Mouse (Mus musculus) hindbrain, embryonic 14.5 days (tissue): ENCODE data around the gene Dnal1. TPM values are rescaled to one million over a fixed set of nuclear protein-coding genes. Genes with fewer than 3 reads are reported as not detected.

Experiments
- ATAC-seq: fragments of 200-750 bp; cut with Nextera tagmentation; 2 replicates; pipeline ENCODE4 v1.8.0; 2017; ENCODE audit warnings: moderate number of reproducible peaks, mild to moderate bottlenecking, moderate TSS enrichment, moderate library complexity; ENCODE audit not compliant: low FRiP score
- DNase-seq: peaks from one replicate; pipeline ENCODE4 v3.0.0-alpha.2; 2015; ENCODE audit warnings: low spot score
- H3K27ac ChIP-seq: fragments of 300-500 bp; sonication (generic); 2 replicates; pipeline ENCODE4 v1.5.1; 2014; ENCODE audit warnings: mild to moderate bottlenecking, moderate library complexity
- H3K27me3 ChIP-seq: fragments of 300-500 bp; sonication (generic); 2 replicates; pipeline ENCODE4 v1.6.1; 2014; ENCODE audit warnings: mild to moderate bottlenecking, low read length, mixed read lengths; ENCODE audit not compliant: control insufficient read depth, insufficient read depth
- H3K36me3 ChIP-seq: fragments of 300-500 bp; sonication (generic); replicated peaks from 2 replicates; pipeline ENCODE4 v1.6.1; 2014; ENCODE audit not compliant: control insufficient read depth, insufficient read depth
- H3K4me1 ChIP-seq: fragments of 300-500 bp; sonication (generic); replicated peaks from 2 replicates; pipeline ENCODE4 v1.6.1; 2014; ENCODE audit warnings: antibody characterized with exemption, low read length, mixed read lengths; ENCODE audit not compliant: control insufficient read depth, insufficient read depth
- H3K4me2 ChIP-seq: fragments of 300-500 bp; sonication (generic); replicated peaks from 2 replicates; pipeline ENCODE4 v1.6.1; 2014; ENCODE audit warnings: mild to moderate bottlenecking, moderate library complexity
- H3K4me3 ChIP-seq: fragments of 300-500 bp; sonication (generic); replicated peaks from 2 replicates; pipeline ENCODE4 v1.5.1; 2014; ENCODE audit warnings: mild to moderate bottlenecking, low read length
- H3K9ac ChIP-seq: fragments of 300-500 bp; sonication (generic); 2 replicates; pipeline ENCODE4 v1.6.1; 2014
- H3K9me3 ChIP-seq: fragments of 300-500 bp; sonication (generic); 2 replicates; pipeline ENCODE4 v1.6.1; 2016; ENCODE audit warnings: low read length; ENCODE audit not compliant: control insufficient read depth
- WGBS: fragments of 180-500 bp; shearing (Covaris S2); extraction: QIAGEN DNeasy Blood & Tissue Kit; methylation state at CpG from one replicate; pipeline ENCODE4 v1.1.7; 2014; 5-methylcytosine and 5-hydroxymethylcytosine counted together
- polyA plus RNA-seq: library from polyadenylated mRNA; unstranded; fragments of >200 nt; fragmentation: Nextera tagmentation; extraction: Ambion mirVana; gene quantifications from 2 replicates; pipeline ENCODE4 v1.2.1, GENCODE M21; 2014

Dnal1 gene
- polyA plus RNA-seq, 1 experiment from 2014 or later, result 6.3 TPM

DNA sequence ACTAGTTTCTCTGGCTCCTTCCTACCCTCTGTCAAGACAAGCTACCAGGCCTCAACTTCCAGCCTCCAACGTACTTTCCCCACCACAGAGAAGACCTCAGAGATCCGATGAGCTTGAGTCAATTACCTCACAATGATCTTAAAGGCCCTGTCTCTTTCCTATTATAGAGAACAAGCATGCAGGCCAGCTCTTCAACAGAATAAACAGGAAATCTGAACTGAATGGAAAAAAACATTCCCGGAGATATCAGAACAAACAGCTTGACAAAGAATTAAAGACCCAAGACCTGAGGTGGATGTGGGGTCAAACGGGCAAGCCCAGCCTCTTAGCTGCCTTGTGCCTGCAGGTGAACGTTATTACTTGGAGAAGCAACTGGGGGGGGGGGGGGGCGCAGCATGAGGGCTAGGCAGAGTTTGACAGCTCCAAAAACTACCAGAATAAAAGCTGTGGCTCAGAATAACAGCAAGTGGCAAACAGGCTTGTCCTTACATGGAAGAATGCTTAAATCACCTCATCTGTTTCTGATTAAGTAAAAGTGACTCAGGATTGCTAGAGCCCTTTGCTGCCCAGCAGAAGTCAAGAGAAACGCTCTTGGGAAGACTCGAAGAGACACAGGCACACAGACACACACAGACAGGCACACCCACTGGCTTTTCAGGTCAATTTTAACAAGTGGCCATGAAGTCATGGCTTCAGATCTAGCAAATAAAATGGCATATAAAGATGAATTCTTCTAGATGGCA lies 51.6 kb downstream of the Dnal1 start:
- Histone ChIP-seq H3K9me3 (no peaks in the 10 kb centered on the region), H3K9ac (no peak overlapping the region), H3K27me3 (no peaks in the 10 kb centered on the region), H3K4me3 (no peak overlapping the region), H3K36me3 (peaks cover 1% of the 10 kb centered on the region; the same call in 1 of the 2 replicates), H3K4me2 (no peak overlapping the region), H3K4me1 (no peaks in the 10 kb centered on the region), H3K27ac (no peak overlapping the region)
- DNase-seq (no peak), ATAC-seq (no peak)
- 75% methylated on average over 8 of the region's 8 CpGs for WGBS

DNA sequence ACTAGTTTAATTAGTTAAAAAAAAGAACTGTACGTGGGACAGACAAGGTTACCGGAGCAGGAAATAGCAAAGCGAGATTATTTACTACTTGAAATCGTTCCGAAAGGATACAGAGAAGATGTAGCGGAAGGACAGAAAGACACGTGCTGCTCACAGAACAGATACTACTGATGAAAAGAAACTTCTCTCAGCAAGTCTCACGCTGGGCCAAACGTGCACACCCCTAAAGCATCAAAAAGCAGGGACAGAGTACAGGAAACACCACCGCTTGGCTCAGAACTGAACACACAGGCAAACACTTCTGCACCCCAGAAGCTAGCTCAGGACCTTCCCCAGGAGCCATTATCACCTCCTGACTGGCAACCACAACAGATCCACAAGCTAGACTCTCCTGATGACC lies 56.4 kb downstream of the Dnal1 start:
- Histone ChIP-seq H3K4me2 (no peak overlapping the region), H3K27ac (no peak overlapping the region), H3K4me1 (peaks cover 10% of the 10 kb centered on the region), H3K9me3 (no peaks in the 10 kb centered on the region), H3K4me3 (no peak overlapping the region), H3K36me3 (peaks cover 27% of the 10 kb centered on the region), H3K9ac (no peak overlapping the region), H3K27me3 (no peaks in the 10 kb centered on the region)
- WGBS, result 92% methylated on average over 10 of the region's 10 CpGs
- DNase-seq (no peak), ATAC-seq (no peak)

DNA sequence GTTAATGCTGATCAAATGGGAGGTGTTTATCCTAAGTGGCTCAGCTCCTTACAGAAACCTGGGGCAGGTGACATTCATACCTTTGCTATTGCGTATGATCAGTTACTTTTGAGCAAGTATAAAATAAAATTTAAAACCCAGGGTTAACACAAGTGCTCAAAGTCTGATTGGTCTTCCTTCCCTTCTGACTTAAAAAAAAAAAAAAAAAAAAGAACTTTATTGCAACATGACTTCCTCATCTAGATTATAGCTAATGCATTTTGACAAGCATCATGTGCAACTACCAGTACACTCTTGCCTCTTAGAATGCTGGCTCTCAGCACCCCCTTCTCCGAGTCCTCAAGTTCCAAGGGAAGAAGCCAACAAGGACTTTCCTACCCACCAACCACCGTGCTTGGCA lies 58.0 kb downstream of the Dnal1 start:
- no peak overlapping the region for H3K9ac ChIP-seq
- no peaks in the 10 kb centered on the region for H3K9me3 ChIP-seq
- H3K27me3 ChIP-seq, result no peaks in the 10 kb centered on the region
- peaks cover 26% of the 10 kb centered on the region for H3K4me1 ChIP-seq
- no peak for ATAC-seq
- DNase-seq, result no peak
- H3K36me3 ChIP-seq, result peaks cover 27% of the 10 kb centered on the region
- H3K27ac ChIP-seq, result no peak overlapping the region
- no peak overlapping the region for H3K4me3 ChIP-seq
- no peak overlapping the region for H3K4me2 ChIP-seq
- 96% methylated on average over 3 of the region's 3 CpGs for WGBS

DNA sequence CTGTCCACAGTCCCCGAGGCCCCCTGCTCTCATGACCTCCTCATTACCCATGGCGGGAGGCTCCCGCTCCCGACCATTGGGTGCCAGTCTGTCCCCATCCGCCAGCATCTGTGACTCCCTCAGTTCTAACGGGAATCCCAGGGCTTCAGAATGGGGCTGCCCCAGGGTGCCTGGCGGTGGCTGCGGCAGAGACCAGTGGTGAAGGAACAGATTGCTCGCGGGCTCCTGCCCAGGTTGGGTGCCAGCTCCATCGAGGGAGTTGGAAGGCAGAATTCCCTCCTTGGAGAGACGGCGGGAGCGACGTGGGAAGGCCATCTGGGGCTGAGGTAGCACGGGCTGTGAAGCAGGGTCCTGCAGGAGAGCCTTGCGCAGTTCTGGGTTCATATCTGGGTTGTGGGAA lies 58.7 kb downstream of the Dnal1 start:
- Histone ChIP-seq H3K27me3 (no peaks in the 10 kb centered on the region), H3K9me3 (no peaks in the 10 kb centered on the region), H3K4me2 (no peak overlapping the region), H3K4me3 (no peak overlapping the region), H3K4me1 (peaks cover 32% of the 10 kb centered on the region), H3K9ac (no peak overlapping the region), H3K36me3 (peaks cover 27% of the 10 kb centered on the region), H3K27ac (no peak overlapping the region)
- 89% methylated on average over 17 of the region's 17 CpGs for WGBS
- no peak for ATAC-seq
- DNase-seq, result no peak

DNA sequence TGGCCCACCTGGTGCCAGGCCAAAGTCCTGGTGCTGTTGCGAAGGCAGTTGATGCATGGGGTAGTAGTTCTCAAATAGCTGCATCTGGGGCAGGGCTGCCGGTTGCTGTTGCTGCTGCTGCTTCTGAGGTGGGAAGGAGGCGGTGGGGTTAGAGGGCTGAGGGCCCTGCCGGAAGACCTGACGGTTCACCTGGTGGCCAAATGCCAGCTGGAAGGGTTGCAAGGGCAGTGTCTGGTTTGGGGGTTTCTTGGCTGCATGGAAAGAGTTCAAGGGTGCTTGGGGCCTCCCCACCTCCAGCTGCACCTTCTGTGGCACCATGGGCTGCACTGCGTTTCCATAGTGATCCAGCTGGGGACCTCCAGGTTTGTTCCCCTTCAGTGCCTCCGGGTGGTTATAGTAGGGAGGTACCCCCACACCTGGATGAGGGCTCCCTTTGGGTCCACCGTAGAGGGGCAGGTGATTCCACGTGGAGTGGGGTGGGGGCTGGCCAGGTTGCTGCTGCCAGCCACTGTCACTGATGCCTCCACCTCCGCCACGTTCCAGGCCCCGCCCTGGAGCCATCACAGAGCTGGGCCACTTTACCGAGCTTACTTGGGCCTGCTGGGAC lies 59.2 kb downstream of the Dnal1 start:
- H3K27ac ChIP-seq, result no peak overlapping the region
- DNase-seq, result no peak
- 92% methylated on average over 13 of the region's 13 CpGs for WGBS

DNA sequence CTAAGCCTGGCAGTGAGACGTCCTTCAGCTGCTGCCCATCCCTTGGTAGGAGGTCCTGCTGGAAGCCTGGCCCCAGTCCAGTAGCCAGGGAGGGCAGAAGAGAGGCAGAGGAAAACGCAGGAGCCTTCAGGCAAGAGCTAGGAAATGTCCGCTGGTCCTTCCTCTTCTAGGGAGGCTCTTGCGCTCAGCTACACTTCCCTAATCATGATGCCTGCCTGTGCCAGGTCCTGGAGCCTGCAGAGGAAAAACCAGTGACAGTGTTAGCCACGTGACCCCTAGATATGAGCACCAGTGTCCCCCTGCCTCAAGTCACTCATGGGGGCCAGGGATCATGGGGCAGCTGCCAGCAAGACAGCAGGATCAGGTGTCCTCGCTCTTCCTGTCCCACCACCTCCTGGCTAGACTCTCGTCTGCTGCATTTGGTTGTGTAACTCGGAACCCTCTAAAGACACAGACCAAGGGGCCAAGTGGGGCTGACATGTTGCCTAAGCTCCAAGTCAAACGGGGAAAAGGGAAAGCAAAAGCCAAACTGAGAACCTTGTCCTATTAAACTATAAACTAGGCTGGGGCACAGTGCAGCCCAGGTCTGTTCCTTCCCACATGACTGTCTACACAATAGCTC lies 60.1 kb downstream of the Dnal1 start:
- Histone ChIP-seq H3K27me3 (no peaks in the 10 kb centered on the region), H3K27ac (no peak overlapping the region), H3K4me1 (peaks cover 33% of the 10 kb centered on the region), H3K4me2 (no peak overlapping the region), H3K4me3 (no peak overlapping the region), H3K36me3 (peaks cover 27% of the 10 kb centered on the region), H3K9ac (no peak overlapping the region), H3K9me3 (no peaks in the 10 kb centered on the region)
- 84% methylated on average over 9 of the region's 9 CpGs for WGBS
- no peak for ATAC-seq
- DNase-seq, result no peak

More for the DNA sequence above, 59.2 kb downstream of the Dnal1 start:
- no peak overlapping the region for H3K9ac ChIP-seq
- peaks cover 27% of the 10 kb centered on the region for H3K36me3 ChIP-seq
- H3K4me3 ChIP-seq, result no peak overlapping the region
- H3K9me3 ChIP-seq, result no peaks in the 10 kb centered on the region
- no peak overlapping the region for H3K4me2 ChIP-seq
- peaks cover 33% of the 10 kb centered on the region for H3K4me1 ChIP-seq
- ATAC-seq, result no peak
- no peaks in the 10 kb centered on the region for H3K27me3 ChIP-seq

DNA sequence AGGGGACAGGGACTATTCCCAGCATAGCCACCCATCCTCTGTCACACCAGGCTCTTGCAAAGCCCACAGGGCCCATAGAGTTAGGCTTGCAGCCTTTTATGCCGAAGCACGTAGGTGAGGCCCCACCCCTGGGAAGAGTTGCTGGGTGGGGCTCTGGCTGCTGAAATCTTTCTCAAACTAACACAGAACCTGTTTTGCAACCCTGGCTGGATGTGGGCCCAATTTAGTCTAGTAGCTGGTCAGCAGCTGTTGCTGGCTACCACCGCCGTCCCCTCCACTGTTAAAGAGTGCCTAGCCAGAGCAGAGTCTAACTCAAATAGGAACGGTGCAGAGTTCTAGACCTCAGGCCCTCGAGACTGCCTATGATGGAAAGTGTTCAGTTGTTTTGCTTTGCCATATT lies 60.7 kb downstream of the Dnal1 start:
- H3K4me1 ChIP-seq, result peaks cover 33% of the 10 kb centered on the region
- H3K27me3 ChIP-seq, result no peaks in the 10 kb centered on the region
- H3K9ac ChIP-seq, result no peak overlapping the region
- no peak for ATAC-seq
- 83% methylated on average over 6 of the region's 6 CpGs for WGBS
- DNase-seq, result no peak
- no peak overlapping the region for H3K27ac ChIP-seq
- H3K4me2 ChIP-seq, result 0 out of 2 replicates have a peak overlapping the region, but pooled peaks have one; percentile 71
- H3K4me3 ChIP-seq, result no peak overlapping the region
- H3K36me3 ChIP-seq, result peaks cover 27% of the 10 kb centered on the region
- H3K9me3 ChIP-seq, result no peaks in the 10 kb centered on the region

DNA sequence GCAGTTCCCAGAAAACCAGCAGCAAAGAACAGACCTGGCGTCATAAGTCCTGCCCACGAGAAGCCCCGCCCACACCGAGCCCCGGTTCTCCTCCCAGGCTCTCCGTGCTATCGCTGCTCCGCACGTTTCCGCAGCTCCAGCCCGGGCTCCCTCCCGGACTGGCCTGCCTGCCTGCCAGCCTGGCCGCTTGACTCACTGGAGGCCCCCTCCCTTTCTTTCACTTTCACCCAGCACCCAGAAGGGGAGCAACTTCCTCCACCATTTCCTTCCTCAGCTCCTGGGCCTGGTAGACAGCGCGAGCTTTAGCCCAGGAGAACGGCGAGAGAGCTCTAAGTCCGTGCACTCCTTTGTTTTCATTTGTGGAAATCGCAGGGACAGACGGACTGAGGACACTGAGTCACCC lies 61.5 kb downstream of the Dnal1 start:
- Histone ChIP-seq H3K27ac (peak overlapping the region; percentile 96), H3K27me3 (no peaks in the 10 kb centered on the region), H3K4me2 (peak overlapping the region; percentile 71), H3K9me3 (no peaks in the 10 kb centered on the region), H3K4me3 (peak overlapping the region; percentile 38), H3K9ac (peak overlapping the region; percentile 65), H3K4me1 (peaks cover 41% of the 10 kb centered on the region), H3K36me3 (peaks cover 27% of the 10 kb centered on the region)
- peak; percentile 84 for ATAC-seq
- WGBS, result under 1% methylated on average over 20 of the region's 20 CpGs
- DNase-seq, result peak; percentile 79

DNA sequence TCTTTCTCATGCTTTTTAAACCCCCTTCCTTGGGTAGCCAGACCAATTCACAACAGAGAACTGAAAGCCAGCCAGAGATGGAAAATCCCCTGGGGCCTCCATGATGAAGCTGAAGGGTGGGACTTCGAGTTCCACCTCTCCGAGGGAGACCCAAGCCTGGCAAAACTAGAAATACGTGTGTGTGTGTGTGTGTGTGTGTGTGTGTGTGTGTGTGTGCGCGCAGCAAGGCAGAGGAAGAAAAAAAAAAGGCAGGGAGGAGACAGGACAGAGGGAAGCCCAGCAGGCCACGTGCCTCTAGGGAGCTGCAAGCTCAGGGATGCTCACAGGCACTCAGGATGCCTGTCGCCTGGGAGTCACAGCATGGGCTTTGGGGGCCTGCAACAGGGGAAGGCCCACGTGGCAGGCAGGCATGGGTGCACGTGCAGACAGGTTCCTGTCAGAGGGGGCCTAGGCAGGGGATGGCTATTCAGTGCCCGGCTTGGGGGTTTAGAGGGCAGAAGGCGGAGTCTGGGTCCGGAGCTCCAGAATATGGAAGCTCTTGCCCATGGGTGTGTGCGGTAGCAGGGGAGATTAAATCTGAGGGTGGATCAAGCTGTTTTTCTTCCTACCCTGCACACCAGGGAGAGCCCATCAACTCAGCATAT lies 62.1 kb downstream of the Dnal1 start:
- ATAC-seq, result no peak; the same call in 1 of the 2 replicates
- peaks cover 21% of the 10 kb centered on the region for H3K36me3 ChIP-seq
- H3K4me2 ChIP-seq, result peak overlapping the region; percentile 71
- peak; percentile 55 for DNase-seq
- 5% methylated on average over 13 of the region's 13 CpGs for WGBS
- H3K9me3 ChIP-seq, result no peaks in the 10 kb centered on the region
- H3K4me3 ChIP-seq, result peak overlapping the region; percentile 38
- H3K4me1 ChIP-seq, result peaks cover 47% of the 10 kb centered on the region
- peak overlapping the region; percentile 65 for H3K9ac ChIP-seq
- H3K27ac ChIP-seq, result peak overlapping the region; percentile 96
- H3K27me3 ChIP-seq, result no peaks in the 10 kb centered on the region
